Mouse (Mus musculus): ENCODE data around the gene 1700025G04Rik. TPM values are rescaled to one million over a fixed set of nuclear protein-coding genes. Genes with fewer than 3 reads are reported as not detected.

The 1700025G04Rik gene
- polyA plus RNA-seq, 1 experiment from 2014 or later = 13.8 TPM

DNA sequence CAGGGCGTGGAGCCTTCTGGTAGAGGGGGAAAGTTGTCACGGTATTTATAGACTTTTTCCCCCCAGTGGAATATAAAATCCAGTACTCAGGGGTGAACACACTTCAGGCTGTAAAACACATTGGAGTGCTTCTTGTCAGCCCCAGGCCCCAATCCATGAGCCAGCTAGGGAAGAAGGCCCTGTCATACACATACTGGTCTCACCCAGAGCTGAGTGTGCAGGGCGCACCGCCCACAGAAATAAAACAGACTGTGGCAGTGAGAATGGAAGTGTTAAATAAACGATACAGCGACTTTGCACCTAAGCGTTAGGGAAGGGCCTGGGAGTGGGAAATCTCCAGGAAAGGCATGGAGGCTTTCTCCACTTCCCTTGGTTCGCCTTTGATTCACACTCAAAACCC is 50.3 kb downstream of the 1700025G04Rik start:
- no peaks in the 10 kb centered on the region for H3K9me3 ChIP-seq (replicated peaks)
- peaks cover 45% of the 10 kb centered on the region for H3K4me1 ChIP-seq
- no peak overlapping the region for H3K27ac ChIP-seq
- H3K27me3 ChIP-seq (ENCODE audit: low read depth, poor library complexity, severe bottlenecking) = no peaks in the 10 kb centered on the region
- WGBS = 61% methylated on average over 8 of the region's 8 CpGs
- H3K4me3 ChIP-seq = no peak overlapping the region
- no peaks in the 10 kb centered on the region for H3K36me3 ChIP-seq
- no peak for DNase-seq (ENCODE audit: low spot score)

DNA sequence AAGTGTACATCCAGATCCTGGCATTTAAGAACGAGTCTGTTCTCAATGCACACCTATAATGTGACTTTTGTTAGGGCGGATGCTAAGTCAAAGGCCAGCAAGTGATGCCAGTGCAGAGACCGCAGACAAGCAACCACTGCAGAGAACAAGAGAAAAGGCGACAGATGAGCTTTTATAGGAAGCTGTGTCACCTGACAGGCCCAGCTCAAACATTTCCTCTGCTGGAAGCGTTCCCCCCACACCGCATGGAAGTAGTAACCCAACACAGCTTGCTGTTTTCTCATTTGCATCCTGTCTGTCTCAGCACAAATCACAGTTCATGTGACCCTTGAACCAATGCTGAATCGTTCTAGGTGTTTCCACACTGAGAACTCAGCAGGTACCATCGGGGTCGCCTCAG is 51.8 kb downstream of the 1700025G04Rik start:
- Histone ChIP-seq H3K9me3 (replicated peaks) (no peaks in the 10 kb centered on the region), H3K4me3 (no peak overlapping the region), H3K27ac (no peak overlapping the region), H3K36me3 (no peaks in the 10 kb centered on the region), H3K4me1 (peaks cover 40% of the 10 kb centered on the region), H3K27me3 (ENCODE audit: low read depth, poor library complexity, severe bottlenecking) (no peaks in the 10 kb centered on the region)
- DNase-seq (ENCODE audit: low spot score) = no peak
- WGBS = 72% methylated on average over 9 of the region's 9 CpGs

DNA sequence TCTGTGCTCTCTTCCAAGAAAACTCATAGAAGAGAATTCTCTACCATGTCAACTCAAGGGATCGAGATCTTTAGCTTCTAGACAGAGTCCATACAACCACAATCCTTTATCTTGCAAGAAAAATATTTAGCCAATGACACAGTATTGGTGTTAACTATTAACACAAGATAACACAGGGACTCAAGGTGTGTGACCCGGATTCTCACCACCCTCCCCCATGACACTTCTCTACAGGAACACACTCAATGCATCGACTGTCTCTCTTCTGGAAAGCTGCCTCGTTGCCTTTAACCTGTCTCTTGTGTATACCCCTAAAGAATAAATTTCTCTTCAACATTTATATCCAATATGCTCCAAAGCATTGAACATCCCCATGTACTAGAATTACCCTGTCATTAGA is 52.3 kb downstream of the 1700025G04Rik start:
- H3K36me3 ChIP-seq = no peaks in the 10 kb centered on the region
- WGBS = 84% methylated on average over 4 of the region's 4 CpGs
- DNase-seq (ENCODE audit: low spot score) = no peak
- H3K27ac ChIP-seq = no peak overlapping the region
- peaks cover 40% of the 10 kb centered on the region for H3K4me1 ChIP-seq
- H3K27me3 ChIP-seq (ENCODE audit: low read depth, poor library complexity, severe bottlenecking) = no peaks in the 10 kb centered on the region
- no peaks in the 10 kb centered on the region for H3K9me3 ChIP-seq (replicated peaks)
- H3K4me3 ChIP-seq = no peak overlapping the region

DNA sequence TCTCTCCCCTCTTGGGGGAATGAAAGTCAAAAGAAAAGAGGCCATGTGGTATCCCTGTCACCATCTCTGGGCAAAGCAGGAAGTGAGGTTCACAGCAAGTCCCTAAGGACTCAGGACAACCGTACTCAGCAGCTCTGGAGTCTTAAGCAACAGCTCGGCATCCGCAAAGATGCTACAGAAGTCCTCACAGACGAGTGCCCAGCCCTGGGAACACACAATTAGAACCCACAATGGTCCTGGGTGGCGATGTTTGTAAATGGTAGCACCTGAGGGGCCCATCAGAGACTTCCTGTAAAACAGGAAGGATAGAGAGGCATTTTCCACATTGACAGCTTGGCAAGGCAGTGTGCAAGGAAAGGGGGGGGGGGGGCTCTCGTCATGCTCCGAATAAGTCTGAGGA is 55.2 kb downstream of the 1700025G04Rik start:
- no peak overlapping the region for H3K4me3 ChIP-seq
- WGBS = 67% methylated on average over 7 of the region's 7 CpGs
- H3K27ac ChIP-seq = no peak overlapping the region
- H3K36me3 ChIP-seq = no peaks in the 10 kb centered on the region
- H3K27me3 ChIP-seq (ENCODE audit: low read depth, poor library complexity, severe bottlenecking) = no peaks in the 10 kb centered on the region
- no peaks in the 10 kb centered on the region for H3K9me3 ChIP-seq (replicated peaks)
- peaks cover 33% of the 10 kb centered on the region for H3K4me1 ChIP-seq
- no peak for DNase-seq (ENCODE audit: low spot score)

DNA sequence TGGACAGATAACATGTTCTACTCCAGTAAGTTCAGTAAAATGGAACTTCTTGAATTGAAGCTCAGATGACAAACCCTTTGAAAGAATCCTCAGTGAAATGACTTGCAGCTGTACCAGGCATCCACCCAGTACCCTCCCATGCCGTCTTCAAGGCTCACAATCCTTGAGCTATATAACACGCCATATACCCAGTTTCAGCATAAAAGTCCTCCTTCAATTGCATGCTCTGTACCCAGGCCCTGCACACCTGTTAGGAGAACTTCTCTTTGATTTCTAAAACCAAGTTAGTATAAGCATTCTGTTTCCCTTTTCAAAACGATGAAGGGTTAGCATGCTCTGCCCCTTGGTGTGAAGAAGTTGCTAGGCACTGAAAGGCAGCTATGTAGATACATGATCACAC is 56.2 kb downstream of the 1700025G04Rik start:
- Histone ChIP-seq H3K4me3 (no peak overlapping the region), H3K27ac (no peak overlapping the region), H3K9me3 (replicated peaks) (no peaks in the 10 kb centered on the region), H3K4me1 (peaks cover 24% of the 10 kb centered on the region), H3K27me3 (ENCODE audit: low read depth, poor library complexity, severe bottlenecking) (no peaks in the 10 kb centered on the region), H3K36me3 (no peaks in the 10 kb centered on the region)
- 88% methylated on average over 3 of the region's 3 CpGs for WGBS
- no peak for DNase-seq (ENCODE audit: low spot score)

DNA sequence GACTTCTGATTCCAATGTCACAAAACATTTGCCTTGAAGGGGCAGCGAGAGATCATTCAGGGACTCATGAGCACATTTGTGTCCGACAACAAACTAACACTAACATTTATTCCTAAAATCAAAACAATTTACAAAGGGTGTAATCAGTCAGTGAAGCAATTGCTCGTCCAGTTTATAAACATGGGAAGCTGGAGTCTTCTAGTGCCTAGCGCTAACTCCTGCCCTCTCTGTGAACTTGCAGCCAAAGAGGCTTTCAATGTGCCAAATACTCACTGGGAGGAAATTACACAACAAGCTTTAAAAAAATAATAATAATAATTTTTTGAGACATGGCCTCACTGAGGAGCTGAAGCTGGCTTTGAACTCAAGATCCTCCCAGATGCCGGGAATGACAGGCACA is 57.8 kb downstream of the 1700025G04Rik start:
- Histone ChIP-seq H3K4me1 (peaks cover 16% of the 10 kb centered on the region; the same call in 1 of the 2 replicates), H3K27ac (no peak overlapping the region), H3K36me3 (no peaks in the 10 kb centered on the region), H3K27me3 (ENCODE audit: low read depth, poor library complexity, severe bottlenecking) (no peaks in the 10 kb centered on the region), H3K4me3 (no peak overlapping the region), H3K9me3 (replicated peaks) (no peaks in the 10 kb centered on the region)
- 87% methylated on average over 5 of the region's 5 CpGs for WGBS
- DNase-seq (ENCODE audit: low spot score) = no peak

DNA sequence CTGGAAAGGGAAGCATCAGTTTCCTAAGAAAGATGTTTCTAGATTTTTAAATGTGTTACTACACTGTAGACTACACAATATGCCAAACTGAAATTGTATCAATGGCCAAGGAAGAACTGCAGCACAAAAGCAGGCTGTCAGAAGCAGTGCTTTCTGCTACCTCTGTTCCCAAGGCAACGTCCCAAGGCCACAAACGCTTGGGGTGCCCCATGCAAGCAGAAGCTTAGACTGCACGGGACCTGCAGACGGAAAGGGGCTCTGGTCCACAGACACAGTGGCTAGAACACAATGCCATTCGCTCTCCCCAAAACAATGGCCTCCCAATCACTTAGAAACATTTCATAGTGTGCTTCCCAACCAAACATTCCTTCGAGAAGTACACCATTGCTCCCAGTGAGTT is 59.4 kb downstream of the 1700025G04Rik start:
- no peak for DNase-seq (ENCODE audit: low spot score)
- Histone ChIP-seq H3K36me3 (no peaks in the 10 kb centered on the region), H3K27me3 (ENCODE audit: low read depth, poor library complexity, severe bottlenecking) (no peaks in the 10 kb centered on the region), H3K4me1 (peaks cover 6% of the 10 kb centered on the region; the same call in 1 of the 2 replicates), H3K27ac (no peak overlapping the region), H3K9me3 (replicated peaks) (no peaks in the 10 kb centered on the region), H3K4me3 (no peak overlapping the region)
- 88% methylated on average over 6 of the region's 6 CpGs for WGBS

DNA sequence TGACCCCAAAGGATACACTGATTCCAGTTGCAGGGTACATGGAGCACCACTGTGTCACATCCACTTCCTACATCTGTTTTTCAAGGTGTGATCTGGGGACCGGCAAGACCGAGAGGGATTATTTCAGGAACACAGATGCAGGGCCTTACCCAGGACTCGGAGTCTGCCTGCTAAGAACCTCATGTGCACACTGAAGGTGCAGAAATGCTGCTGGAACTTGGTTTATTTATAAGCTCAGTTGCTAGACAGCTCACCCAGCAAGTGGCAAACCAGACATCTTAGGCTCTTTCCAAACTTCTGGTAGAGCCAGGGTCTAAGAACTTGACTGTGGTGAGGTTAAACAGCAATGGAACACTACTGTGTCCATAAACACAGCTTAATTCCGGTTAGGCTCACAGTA is 61.2 kb downstream of the 1700025G04Rik start:
- no peaks in the 10 kb centered on the region for H3K27me3 ChIP-seq (ENCODE audit: low read depth, poor library complexity, severe bottlenecking)
- no peaks in the 10 kb centered on the region for H3K4me1 ChIP-seq
- H3K27ac ChIP-seq = no peak overlapping the region
- no peak overlapping the region for H3K4me3 ChIP-seq
- no peaks in the 10 kb centered on the region for H3K9me3 ChIP-seq (replicated peaks)
- no peak for DNase-seq (ENCODE audit: low spot score)
- WGBS = 91% methylated on average over 4 of the region's 4 CpGs
- no peaks in the 10 kb centered on the region for H3K36me3 ChIP-seq

DNA sequence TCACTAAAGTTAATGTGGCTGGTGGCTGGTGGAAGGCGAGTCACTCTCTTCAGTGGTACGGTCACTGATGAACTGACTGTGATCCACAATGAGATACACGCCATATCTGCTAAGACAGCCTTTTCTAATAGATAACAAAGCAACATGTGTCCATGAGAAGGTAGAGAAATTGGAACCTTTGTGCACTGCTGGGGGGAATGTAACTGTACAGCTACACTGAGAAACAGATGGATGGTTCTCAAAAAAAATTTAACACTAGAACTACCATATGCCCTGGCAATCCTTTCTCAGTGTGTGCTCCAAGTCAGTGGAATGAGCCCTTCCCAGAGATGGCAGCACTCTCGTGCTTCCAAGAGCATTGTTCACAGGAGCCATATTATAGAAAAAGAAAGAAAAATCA is 63.2 kb downstream of the 1700025G04Rik start:
- WGBS = 96% methylated on average over 4 of the region's 4 CpGs
- DNase-seq (ENCODE audit: low spot score) = no peak
- H3K4me3 ChIP-seq = no peak overlapping the region
- H3K27ac ChIP-seq = no peak overlapping the region
- no peaks in the 10 kb centered on the region for H3K4me1 ChIP-seq
- H3K27me3 ChIP-seq (ENCODE audit: low read depth, poor library complexity, severe bottlenecking) = no peaks in the 10 kb centered on the region
- H3K9me3 ChIP-seq (replicated peaks) = peaks cover 2% of the 10 kb centered on the region; the same call in 1 of the 2 replicates
- 0 out of 2 replicates have a peak, but pooled peaks cover 3% of the 10 kb centered on the region for H3K36me3 ChIP-seq

DNA sequence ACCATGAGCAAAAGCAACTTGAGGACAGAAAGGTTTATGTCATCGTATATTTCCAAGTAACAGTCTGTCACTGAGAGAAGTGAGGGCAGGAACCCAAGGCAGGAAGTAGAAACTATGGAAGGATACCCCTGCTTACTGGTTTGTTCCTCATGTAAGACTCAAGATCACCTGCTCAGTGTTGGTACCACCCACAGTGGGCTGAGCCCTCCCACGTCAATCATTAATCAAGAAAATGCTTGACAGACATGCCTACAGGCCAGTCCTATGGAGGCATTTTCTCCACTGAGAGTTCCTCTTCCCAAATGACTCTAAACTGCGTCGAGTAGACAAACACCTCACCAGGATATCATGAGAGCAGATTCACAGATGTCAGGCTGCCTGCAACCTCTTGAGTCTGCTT is 64.6 kb downstream of the 1700025G04Rik start:
- Histone ChIP-seq H3K27me3 (ENCODE audit: low read depth, poor library complexity, severe bottlenecking) (no peaks in the 10 kb centered on the region), H3K27ac (no peak overlapping the region), H3K36me3 (0 out of 2 replicates have a peak, but pooled peaks cover 3% of the 10 kb centered on the region), H3K4me1 (no peaks in the 10 kb centered on the region), H3K4me3 (no peak overlapping the region), H3K9me3 (replicated peaks) (peaks cover 2% of the 10 kb centered on the region; the same call in 1 of the 2 replicates)
- no peak for DNase-seq (ENCODE audit: low spot score)
- 87% methylated on average over 4 of the region's 4 CpGs for WGBS

DNA sequence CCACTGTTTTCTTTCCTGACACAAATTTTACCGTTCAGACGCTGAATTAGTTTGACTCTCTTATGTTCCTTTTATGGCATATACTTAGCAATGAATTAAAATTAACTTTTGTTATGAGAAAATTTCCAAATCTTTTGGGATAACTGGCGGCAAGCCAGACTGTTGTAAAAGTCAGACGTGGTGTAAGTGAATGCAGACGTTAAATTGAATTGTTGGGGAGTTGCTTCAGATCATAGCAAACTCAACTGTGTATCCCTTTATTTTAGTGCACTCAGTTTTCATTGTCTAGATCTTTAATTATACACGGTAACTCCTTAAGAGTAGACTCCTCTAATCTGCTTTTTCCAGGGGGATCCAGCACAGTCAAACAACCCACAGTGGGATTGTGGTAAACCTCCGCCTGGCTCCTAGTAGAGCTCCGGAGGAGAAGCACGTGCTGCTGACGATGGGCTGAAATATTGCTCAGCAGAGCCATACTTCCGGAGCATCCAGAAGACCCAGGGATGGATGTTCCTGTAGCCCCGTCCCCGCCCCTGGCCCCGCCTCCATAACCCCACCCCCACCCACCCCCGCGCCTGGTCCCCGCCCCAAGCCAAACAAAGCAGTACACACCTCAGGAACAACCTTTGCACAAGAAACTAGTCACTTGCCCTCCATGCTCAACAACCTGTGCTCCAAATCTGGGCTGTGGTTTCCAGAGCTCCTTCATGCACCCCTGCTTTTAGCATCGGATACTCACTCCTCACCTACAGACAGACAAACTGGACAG is 65.7 kb downstream of the 1700025G04Rik start:
- H3K4me1 ChIP-seq = peaks cover 3% of the 10 kb centered on the region
- no peak overlapping the region for H3K4me3 ChIP-seq
- peaks cover 2% of the 10 kb centered on the region; the same call in 1 of the 2 replicates for H3K9me3 ChIP-seq (replicated peaks)
- DNase-seq (ENCODE audit: low spot score) = no peak
- 83% methylated on average over 18 of the region's 18 CpGs for WGBS
- 0 out of 2 replicates have a peak, but pooled peaks cover 3% of the 10 kb centered on the region for H3K36me3 ChIP-seq
- H3K27ac ChIP-seq = no peak overlapping the region
- H3K27me3 ChIP-seq (ENCODE audit: low read depth, poor library complexity, severe bottlenecking) = no peaks in the 10 kb centered on the region

DNA sequence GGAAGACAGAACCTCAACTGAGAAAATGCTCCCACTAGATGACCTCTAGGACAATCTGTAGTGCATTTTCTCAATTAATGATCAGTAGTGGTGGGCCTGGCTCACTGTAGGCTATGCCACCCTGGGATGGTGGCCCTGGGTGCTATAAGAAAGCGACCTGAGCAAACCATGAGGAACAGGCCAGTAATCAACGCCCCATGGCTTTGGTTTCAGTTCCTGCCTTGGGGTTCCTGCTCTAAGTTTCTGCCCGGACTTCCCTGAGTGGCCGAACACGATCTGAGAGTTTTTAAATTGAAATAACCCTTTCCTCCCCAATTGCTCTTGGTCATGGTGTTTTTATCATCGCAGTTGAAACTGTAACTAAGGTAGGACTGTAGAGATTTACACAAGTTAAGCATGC is 69.1 kb downstream of the 1700025G04Rik start:
- no peaks in the 10 kb centered on the region for H3K27me3 ChIP-seq (ENCODE audit: low read depth, poor library complexity, severe bottlenecking)
- 0 out of 2 replicates have a peak, but pooled peaks cover 3% of the 10 kb centered on the region for H3K36me3 ChIP-seq
- H3K9me3 ChIP-seq (replicated peaks) = peaks cover 2% of the 10 kb centered on the region; the same call in 1 of the 2 replicates
- no peak overlapping the region for H3K4me3 ChIP-seq
- no peak overlapping the region for H3K27ac ChIP-seq
- H3K4me1 ChIP-seq = peaks cover 6% of the 10 kb centered on the region
- no peak for DNase-seq (ENCODE audit: low spot score)
- WGBS = 95% methylated on average over 6 of the region's 6 CpGs

DNA sequence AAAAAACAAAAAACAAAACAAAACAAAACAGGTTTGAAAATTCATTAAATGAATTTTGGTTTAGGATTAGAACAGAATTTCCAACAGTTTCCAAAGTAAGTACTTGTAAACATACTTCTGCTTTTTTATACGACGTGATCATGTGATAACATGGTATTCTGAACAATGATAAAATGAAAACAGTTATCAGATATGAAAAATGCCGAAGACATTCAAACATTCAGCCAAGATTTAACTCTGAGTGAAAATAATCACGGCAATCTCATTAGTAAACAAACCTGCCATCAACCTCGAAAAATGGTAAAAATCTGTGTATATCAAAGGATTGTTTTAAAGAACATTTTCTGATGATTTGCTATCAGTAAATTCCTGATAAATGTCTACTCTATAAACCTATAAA is 69.9 kb downstream of the 1700025G04Rik start:
- Histone ChIP-seq H3K36me3 (0 out of 2 replicates have a peak, but pooled peaks cover 3% of the 10 kb centered on the region), H3K27ac (no peak overlapping the region), H3K9me3 (replicated peaks) (peaks cover 2% of the 10 kb centered on the region; the same call in 1 of the 2 replicates), H3K4me3 (no peak overlapping the region), H3K4me1 (peaks cover 6% of the 10 kb centered on the region), H3K27me3 (ENCODE audit: low read depth, poor library complexity, severe bottlenecking) (no peaks in the 10 kb centered on the region)
- DNase-seq (ENCODE audit: low spot score) = no peak
- 89% methylated on average over 5 of the region's 5 CpGs for WGBS
